ENCODE assay signal across 11 mouse cellular contexts in genomic region chr1:121394764-121395163, GRCm38 (mm10). TPM values are rescaled to one million over a fixed set of nuclear protein-coding genes. Genes with fewer than 3 reads are reported as not detected.
DNase-seq lines count a peak whose midpoint lies in the region; ATAC-seq lines count a peak whose summit lies in the region.
"Had no signal": no experiment of that assay in that cellular context is flagged by ENCODE, and none has a peak within 500 bp of the region (broad histone marks: within the 10 kb centered on the region; RNA-seq: fewer than 3 reads in every experiment).

No protein-coding gene starts in this region.

- no peaks in the 10 kb centered on the region for H3K27me3 ChIP-seq in embryonic facial prominence, embryonic 14.5 days (replicated peaks; ENCODE audit: control insufficient read depth, insufficient read depth, low read length)
- H3K27me3 ChIP-seq in embryonic facial prominence, embryonic 10.5 days (replicated peaks; ENCODE audit: low read depth, poor library complexity, severe bottlenecking), result no peaks in the 10 kb centered on the region
- H3K27me3 ChIP-seq in lung, embryonic 15.5 days, result no peaks in the 10 kb centered on the region
- no peaks in the 10 kb centered on the region for H3K27me3 ChIP-seq in limb, embryonic 15.5 days
- H3K27me3 ChIP-seq: liver, embryonic 13.5 days had no signal

- H3K9me3 ChIP-seq in embryonic facial prominence, embryonic 14.5 days (ENCODE audit: control insufficient read depth, low read length), result no peaks in the 10 kb centered on the region
- H3K9me3 ChIP-seq in embryonic facial prominence, embryonic 10.5 days, result no peaks in the 10 kb centered on the region
- H3K9me3 ChIP-seq in lung, embryonic 15.5 days, result no peaks in the 10 kb centered on the region
- H3K9me3 ChIP-seq in limb, embryonic 15.5 days, result no peaks in the 10 kb centered on the region
- H3K9me3 ChIP-seq: liver, embryonic 13.5 days had no signal

- no peak overlapping the region for H3K4me3 ChIP-seq in embryonic facial prominence, embryonic 14.5 days (ENCODE audit: low read depth, low read length)
- H3K4me3 ChIP-seq in embryonic facial prominence, embryonic 10.5 days, result no peak overlapping the region
- H3K4me3 ChIP-seq in lung, embryonic 15.5 days, result no peak overlapping the region
- no peak overlapping the region for H3K4me3 ChIP-seq in limb, embryonic 15.5 days
- H3K4me3 ChIP-seq: liver, embryonic 13.5 days had no signal

- no peak overlapping the region for H3K4me2 ChIP-seq in embryonic facial prominence, embryonic 14.5 days (ENCODE audit: low read depth, low read length)
- H3K4me2 ChIP-seq in lung, embryonic 15.5 days, result 0 out of 2 replicates have a peak overlapping the region, but pooled peaks have one; percentile 7
- no peak overlapping the region for H3K4me2 ChIP-seq in limb, embryonic 15.5 days
- H3K4me2 ChIP-seq: liver, embryonic 13.5 days had no signal

- no peak for ATAC-seq in embryonic facial prominence, embryonic 14.5 days (ENCODE audit: low read depth)
- peak; percentile 75 for ATAC-seq in lung, embryonic 15.5 days (ENCODE audit: borderline replicate concordance, extremely low read depth, low FRiP score, low TSS enrichment)
- no peak for ATAC-seq in limb, embryonic 15.5 days (ENCODE audit: insufficient number of reproducible peaks, low FRiP score, low TSS enrichment, low read depth)

- peak; percentile 56 for DNase-seq in embryonic facial prominence, embryonic 14.5 days (ENCODE audit: low spot score)
- DNase-seq in embryonic facial prominence, embryonic 10.5 days (ENCODE audit: low spot score), result no peak
- DNase-seq in lung, postnatal 36 days, result no peak
- peak; percentile 29 for DNase-seq in forelimb bud, embryonic 11.5 days (ENCODE audit: low read depth, low spot score)
- DNase-seq in T-cell, adult 2 months (ENCODE audit: low spot score), result no peak
- no peak for DNase-seq in thymus, postnatal 4 days
- DNase-seq: B cell, adult 2 months; liver, embryonic 13.5 days had no signal

- no peak overlapping the region for H3K27ac ChIP-seq in embryonic facial prominence, embryonic 14.5 days (replicated peaks; ENCODE audit: low read depth, low read length)
- H3K27ac ChIP-seq in embryonic facial prominence, embryonic 10.5 days (replicated peaks), result no peak overlapping the region
- no peak overlapping the region for H3K27ac ChIP-seq in lung, embryonic 15.5 days
- 0 out of 2 replicates have a peak overlapping the region, but pooled peaks have one; percentile 40 for H3K27ac ChIP-seq in limb, embryonic 15.5 days
- H3K27ac ChIP-seq: liver, embryonic 13.5 days; stomach, postnatal 0 days had no signal

- peaks cover 22% of the 10 kb centered on the region for H3K4me1 ChIP-seq in embryonic facial prominence, embryonic 14.5 days (ENCODE audit: control insufficient read depth, insufficient read depth, low read length)
- peaks cover 4% of the 10 kb centered on the region; the same call in 1 of the 2 replicates for H3K4me1 ChIP-seq in embryonic facial prominence, embryonic 10.5 days
- H3K4me1 ChIP-seq in lung, embryonic 15.5 days, result peaks cover 22% of the 10 kb centered on the region
- H3K4me1 ChIP-seq in limb, embryonic 15.5 days, result peaks cover 43% of the 10 kb centered on the region
- H3K4me1 ChIP-seq: liver, embryonic 13.5 days had no signal

- H3K36me3 ChIP-seq in embryonic facial prominence, embryonic 14.5 days (ENCODE audit: control insufficient read depth, insufficient read depth, low read length), result no peaks in the 10 kb centered on the region
- no peaks in the 10 kb centered on the region for H3K36me3 ChIP-seq in embryonic facial prominence, embryonic 10.5 days (replicated peaks)
- no peaks in the 10 kb centered on the region for H3K36me3 ChIP-seq in lung, embryonic 15.5 days
- no peaks in the 10 kb centered on the region for H3K36me3 ChIP-seq in limb, embryonic 15.5 days
- H3K36me3 ChIP-seq: liver, embryonic 13.5 days had no signal

- no peak overlapping the region for H3K9ac ChIP-seq in embryonic facial prominence, embryonic 14.5 days (ENCODE audit: low read depth, low read length)
- H3K9ac ChIP-seq in lung, embryonic 15.5 days, result no peak overlapping the region
- H3K9ac ChIP-seq in limb, embryonic 15.5 days, result no peak overlapping the region
- H3K9ac ChIP-seq: liver, embryonic 13.5 days had no signal

- WGBS in embryonic facial prominence, embryonic 14.5 days, result 55% methylated on average over 5 of the region's 5 CpGs
- 90% methylated on average over 5 of the region's 5 CpGs for WGBS in embryonic facial prominence, embryonic 10.5 days
- WGBS in lung, embryonic 15.5 days, result 28% methylated on average over 5 of the region's 5 CpGs
- WGBS in limb, embryonic 15.5 days, result 6% methylated on average over 5 of the region's 5 CpGs

RNA-seq across cellular contexts. Expression of gene Ccdc93, which starts 36.1 kb away (rescaled TPM):
- 11.7 and 12.0 TPM in 2 replicates for polyA plus RNA-seq in embryonic facial prominence, embryonic 14.5 days (2014; fragmentation: Nextera tagmentation; extraction: Ambion mirVana)
- 11.2 and 12.7 TPM in 2 replicates for polyA plus RNA-seq in embryonic facial prominence, embryonic 10.5 days (2016; fragmentation: Nextera tagmentation; extraction: Ambion mirVana)
- 8.9 and 9.7 TPM in 2 replicates for polyA plus RNA-seq in lung, embryonic 15.5 days (2015; fragmentation: Nextera tagmentation; extraction: Ambion mirVana)
- polyA plus RNA-seq in limb, embryonic 15.5 days (2015; fragmentation: Nextera tagmentation; extraction: Ambion mirVana), result 11.7 and 14.3 TPM in 2 replicates

Comparison
In these comparisons a context has a peak if more than half of its experiments do, and no peak if none do; other contexts are left out.
1. DNase-seq: peak in embryonic facial prominence, embryonic 14.5 days (single experiment) and forelimb bud, embryonic 11.5 days (single experiment); none in embryonic facial prominence, embryonic 10.5 days (single experiment), lung, postnatal 36 days (single experiment), T-cell, adult 2 months (single experiment) and thymus, postnatal 4 days (single experiment).